Mouse (Mus musculus): ENCODE data around the gene Ppp2r1a. TPM values are rescaled to one million over a fixed set of nuclear protein-coding genes. Genes with fewer than 3 reads are reported as not detected.
A peak's percentile ranks its signal among the peaks of the same experiment; 100 is the strongest.

The Ppp2r1a gene
- polyA plus RNA-seq (2015; fragmentation: Nextera tagmentation; extraction: Ambion mirVana), result 224 and 228 TPM in 2 replicates

DNA sequence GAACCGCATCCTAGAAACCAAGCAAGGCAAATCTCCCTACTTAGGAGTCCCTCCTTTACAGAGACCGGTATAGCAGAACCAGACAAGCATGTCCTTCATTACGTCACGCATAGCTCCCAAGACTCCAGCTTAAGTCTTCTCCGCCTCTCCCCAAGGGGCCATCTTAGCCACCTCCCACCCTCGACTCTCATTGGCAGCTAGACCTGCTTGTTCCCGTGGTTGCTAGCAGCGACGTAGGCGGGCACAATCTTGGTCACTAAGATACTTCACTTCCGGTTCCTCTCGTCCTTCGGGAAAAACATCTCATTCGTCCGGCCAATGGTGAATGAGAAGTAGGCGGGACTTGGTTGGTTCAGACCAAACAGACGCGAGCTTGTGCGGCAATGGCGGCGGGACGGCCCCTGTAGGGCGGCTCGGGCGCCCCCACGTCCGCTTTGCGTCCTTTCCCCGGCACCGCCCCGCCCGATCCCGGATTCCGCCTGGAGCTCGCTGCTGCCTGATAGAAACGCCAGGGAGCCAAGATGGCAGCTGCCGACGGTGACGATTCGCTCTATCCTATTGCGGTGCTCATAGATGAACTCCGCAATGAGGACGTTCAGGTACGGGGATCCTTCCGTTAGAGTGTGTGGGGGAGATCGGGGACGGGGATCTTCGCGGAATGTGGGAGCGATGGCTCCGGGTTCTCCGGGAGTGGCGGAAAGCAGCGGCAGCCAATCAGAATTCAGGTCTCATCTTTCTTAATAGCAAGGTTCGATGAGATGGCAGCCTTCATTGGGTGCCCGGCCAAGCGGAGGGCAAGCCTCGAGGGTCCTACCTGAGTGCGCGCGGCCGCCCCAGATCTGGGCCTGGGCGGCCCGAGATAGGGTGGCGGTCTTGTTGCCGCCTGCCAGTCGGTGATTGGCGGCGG is at the start of gene Ppp2r1a:
Gene Ppp2r1a, plus strand, starts transcription at position 327 of the 907 bp plus-strand sequence.
- peak; percentile 99 for DNase-seq (ENCODE audit: low spot score)

DNA sequence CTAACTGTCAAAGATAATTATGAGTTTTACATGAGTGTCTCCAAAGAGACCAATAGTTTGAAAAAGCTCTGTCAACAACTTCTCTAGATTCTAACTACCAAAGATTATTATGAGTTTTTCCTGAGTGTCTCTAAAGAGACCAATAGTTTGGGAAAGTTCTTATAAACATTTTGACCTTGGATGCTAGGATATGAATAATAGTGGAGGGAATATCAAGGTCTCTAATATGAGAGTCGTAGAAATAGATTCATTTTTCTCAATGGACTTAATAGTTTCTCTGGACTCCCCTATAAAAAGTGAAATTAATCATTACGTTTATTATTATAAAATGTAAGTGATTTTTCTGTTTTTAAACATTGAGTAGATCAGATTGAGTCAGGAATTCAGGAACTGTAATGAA is 40.1 kb upstream of the Ppp2r1a start, which contains the start of gene Vmn1r231:
Gene Vmn1r231, minus strand, starts transcription at position 101 of the 400 bp plus-strand sequence.
- no peak for DNase-seq (ENCODE audit: low spot score)

DNA sequence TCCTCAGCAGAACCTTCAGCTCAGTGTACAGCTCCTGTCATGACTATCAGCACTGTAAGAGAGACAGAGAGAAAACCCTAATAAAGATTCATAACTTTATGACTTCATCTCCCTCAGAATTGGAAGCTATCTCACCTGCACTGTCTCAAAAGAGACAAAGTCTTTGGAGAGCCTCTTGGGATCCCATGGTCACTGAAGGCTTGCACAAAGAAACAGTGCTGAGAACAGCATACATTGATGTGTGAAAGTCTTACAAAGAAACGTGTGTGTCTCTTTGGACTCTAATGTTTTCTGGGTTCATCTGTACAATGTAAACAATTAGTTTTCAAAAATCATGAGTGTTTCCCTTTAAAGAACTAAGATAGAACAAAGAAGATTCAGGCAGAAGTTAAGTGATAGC is 25.5 kb upstream of the Ppp2r1a start, which contains the start of gene Vmn1r232:
Gene Vmn1r232, minus strand, starts transcription at position 101 of the 400 bp plus-strand sequence.
- DNase-seq (ENCODE audit: low spot score), result no peak

GRCm38 (mm10) chr17:20944226-20944625 is 885 bp upstream of the Ppp2r1a start:
- no peak for DNase-seq (ENCODE audit: low spot score)

- DNase-seq (ENCODE audit: low spot score), result no peak
Measured at GRCm38 (mm10) chr17:20946026-20946565, 985 bp downstream of the Ppp2r1a start.

- no peak for DNase-seq (ENCODE audit: low spot score)
Measured at GRCm38 (mm10) chr17:20946636-20947035, 1.5 kb downstream of the Ppp2r1a start.

GRCm38 (mm10) chr17:20960386-20960785 is 15.3 kb downstream of the Ppp2r1a start:
- DNase-seq (ENCODE audit: low spot score), result no peak

DNA sequence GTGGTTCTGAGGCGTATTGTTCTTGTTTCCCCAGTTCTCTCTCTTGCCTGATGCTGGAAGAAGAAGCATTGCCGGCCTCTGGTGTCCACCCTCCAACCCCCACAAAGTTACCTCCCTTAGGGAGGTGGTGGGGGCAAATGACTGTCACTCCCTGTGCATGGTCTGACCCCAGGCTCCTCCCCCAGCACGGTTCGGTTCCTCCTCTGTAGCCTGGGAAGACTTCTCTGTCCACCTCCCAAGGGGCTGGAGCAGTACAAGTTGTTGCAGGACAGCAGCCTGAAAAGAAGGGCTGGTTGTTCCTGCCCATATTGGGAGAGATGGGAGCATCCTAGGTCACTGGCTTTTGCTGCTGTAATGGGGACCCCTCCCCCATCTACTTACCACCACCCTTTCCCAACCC is 20.3 kb downstream of the Ppp2r1a start:
- no peak for DNase-seq (ENCODE audit: low spot score)

GRCm38 (mm10) chr17:20966681-20967080 is 21.6 kb downstream of the Ppp2r1a start:
- DNase-seq (ENCODE audit: low spot score), result no peak

GRCm38 (mm10) chr17:20993716-20994115 is 48.6 kb downstream of the Ppp2r1a start:
- no peak for DNase-seq (ENCODE audit: low spot score)

DNA sequence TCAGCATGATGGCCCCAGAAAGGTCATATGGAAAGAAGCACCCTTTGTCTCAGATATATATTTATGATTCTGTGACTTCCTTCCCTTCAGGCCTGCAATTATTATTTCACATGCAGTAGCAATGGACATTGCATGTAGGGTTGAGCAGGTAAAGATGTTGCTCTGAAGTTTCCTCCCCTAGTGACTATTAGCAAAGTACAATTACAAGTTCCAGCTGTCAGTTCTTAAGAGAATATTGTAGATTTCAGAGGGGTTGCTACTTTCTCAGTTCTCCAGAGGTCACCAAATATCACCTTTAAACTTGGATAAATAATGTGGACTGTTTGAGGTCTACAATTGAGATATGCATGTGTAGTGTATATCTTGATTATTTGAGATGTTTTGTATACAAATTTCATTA is 51.3 kb downstream of the Ppp2r1a start, which contains the start of gene Vmn1r233:
Gene Vmn1r233, minus strand, starts transcription at position 101 of the 400 bp plus-strand sequence.
- DNase-seq (ENCODE audit: low spot score), result no peak

DNA sequence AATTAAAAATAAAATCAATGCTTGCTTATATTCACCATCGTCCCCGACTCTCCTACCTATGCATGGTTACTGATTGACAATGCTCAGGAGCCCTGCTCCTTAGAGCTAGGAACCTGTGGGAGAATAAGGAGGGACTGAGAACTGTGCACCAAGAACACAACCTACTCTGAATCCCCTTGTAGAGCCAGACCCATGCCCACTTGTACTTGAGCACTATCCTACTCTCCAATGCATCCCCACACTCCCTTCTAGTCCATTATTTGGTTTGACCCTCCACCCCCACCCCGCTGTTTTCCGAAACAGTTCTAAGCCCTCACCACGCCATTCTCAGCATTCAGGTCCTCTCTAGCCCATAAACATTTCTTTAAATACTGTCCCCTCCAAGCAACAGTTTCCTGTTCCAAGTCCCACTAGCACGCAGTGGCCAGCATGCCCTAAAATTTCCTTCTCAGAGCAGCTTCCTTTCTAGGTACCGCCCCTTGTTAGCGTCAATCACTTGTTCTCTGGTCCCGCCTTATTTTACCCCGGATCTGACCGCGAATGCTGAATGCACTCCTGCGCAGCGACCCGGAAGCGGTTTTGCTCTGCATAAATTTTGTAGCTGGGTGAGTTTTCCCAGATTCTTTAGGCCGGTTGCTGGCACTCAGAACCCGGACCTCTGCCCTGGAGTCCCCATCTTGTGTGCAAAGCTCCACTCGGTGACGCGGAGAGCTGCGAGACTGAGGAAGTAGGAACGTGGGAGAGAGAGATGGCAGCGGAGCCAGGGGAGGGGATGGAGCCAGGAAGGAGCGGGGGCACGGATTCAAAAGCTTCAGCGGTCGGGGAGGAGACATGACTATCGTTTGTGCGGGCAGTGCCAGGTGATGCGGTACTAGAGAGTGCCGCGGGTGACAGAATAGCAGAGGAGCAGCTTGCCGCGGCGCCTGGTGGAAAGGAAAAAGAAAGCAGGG is 63.5 kb downstream of the Ppp2r1a start, which contains the start of gene Zfp160:
Gene Zfp160, plus strand, starts transcription at position 522 of the 950 bp plus-strand sequence.
- peak; percentile 89 for DNase-seq (ENCODE audit: low spot score)

GRCm38 (mm10) chr17:21009726-21010125 is 64.6 kb downstream of the Ppp2r1a start:
- DNase-seq (ENCODE audit: low spot score), result no peak

Other genes with a start within 250 kb of the Ppp2r1a start
- gene Vmn1r227, start 215.5 kb upstream of the Ppp2r1a start, polyA plus RNA-seq (2015; fragmentation: Nextera tagmentation; extraction: Ambion mirVana), result not detected in 2 replicates
- gene Vmn1r228, start 159.2 kb upstream of the Ppp2r1a start, polyA plus RNA-seq (2015; fragmentation: Nextera tagmentation; extraction: Ambion mirVana), result not detected in 2 replicates
- not detected in 2 replicates for gene Vmn1r229, start 133.8 kb upstream of the Ppp2r1a start, polyA plus RNA-seq (2015; fragmentation: Nextera tagmentation; extraction: Ambion mirVana)
- gene Vmn1r230, start 104.9 kb upstream of the Ppp2r1a start, polyA plus RNA-seq (2015; fragmentation: Nextera tagmentation; extraction: Ambion mirVana), result not detected in 2 replicates
- gene Vmn1r231, start 40.2 kb upstream of the Ppp2r1a start, polyA plus RNA-seq (2015; fragmentation: Nextera tagmentation; extraction: Ambion mirVana), result not detected in 2 replicates
- gene Vmn1r232, start 25.6 kb upstream of the Ppp2r1a start, polyA plus RNA-seq (2015; fragmentation: Nextera tagmentation; extraction: Ambion mirVana), result not detected in 2 replicates
- not detected in 2 replicates for gene Vmn1r233, start 51.2 kb downstream of the Ppp2r1a start, polyA plus RNA-seq (2015; fragmentation: Nextera tagmentation; extraction: Ambion mirVana)
- 13.0 and 14.1 TPM in 2 replicates for gene Zfp160, start 63.6 kb downstream of the Ppp2r1a start, polyA plus RNA-seq (2015; fragmentation: Nextera tagmentation; extraction: Ambion mirVana)

Data from thymus, postnatal 0 days (tissue).